Comparison of ENCODE assay signal across 13 mouse cellular contexts in genomic region chr17:36145861-36146156, GRCm38 (mm10). TPM values are rescaled to one million over a fixed set of nuclear protein-coding genes. Genes with fewer than 3 reads are reported as not detected.
DNase-seq lines count a peak whose midpoint lies in the region; ATAC-seq and TF ChIP-seq lines count a peak whose summit lies in the region.
"Not testable (repeated sequence)": the region's sequence is repeated elsewhere in the genome, so short reads cannot be mapped to it uniquely, and the experiment has no call there.
"Had no signal": no experiment of that assay in that cellular context is flagged by ENCODE, and none has a peak within 500 bp of the region (broad histone marks: within the 10 kb centered on the region; RNA-seq: fewer than 3 reads in every experiment).

No protein-coding gene starts in this region.

- not testable (repeated sequence) for H3K27me3 ChIP-seq in E14TG2a.4 (ENCODE audit: insufficient read depth, low read length)
- H3K27me3 ChIP-seq in embryonic facial prominence, embryonic 15.5 days, result peaks cover 55% of the 10 kb centered on the region
- H3K27me3 ChIP-seq in heart, embryonic 10.5 days (ENCODE audit: insufficient read depth, poor library complexity, severe bottlenecking), result peaks cover 69% of the 10 kb centered on the region
- H3K27me3 ChIP-seq in hindbrain, embryonic 14.5 days (ENCODE audit: control insufficient read depth, insufficient read depth, low read length), result peaks cover 48% of the 10 kb centered on the region
- peaks cover 23% of the 10 kb centered on the region for H3K27me3 ChIP-seq in kidney, postnatal 0 days (ENCODE audit: insufficient read depth, low read length)
- H3K27me3 ChIP-seq in liver, embryonic 13.5 days, result peaks cover 68% of the 10 kb centered on the region
- peaks cover 24% of the 10 kb centered on the region for H3K27me3 ChIP-seq in neural tube, embryonic 14.5 days (ENCODE audit: control insufficient read depth, insufficient read depth, low read length)

- H3K4me3 ChIP-seq in E14TG2a.4 (replicated peaks; ENCODE audit: low read length), result peak overlapping the region; percentile 77
- peak overlapping the region; percentile 44 for H3K4me3 ChIP-seq in embryonic facial prominence, embryonic 15.5 days (replicated peaks)
- H3K4me3 ChIP-seq in heart, embryonic 10.5 days, result peak overlapping the region; percentile 53
- peak overlapping the region; percentile 28 for H3K4me3 ChIP-seq in hindbrain, embryonic 14.5 days (replicated peaks; ENCODE audit: low read length)
- H3K4me3 ChIP-seq in kidney, postnatal 0 days (replicated peaks; ENCODE audit: low read depth, low read length), result peak overlapping the region; percentile 45
- H3K4me3 ChIP-seq in liver, embryonic 13.5 days (replicated peaks), result peak overlapping the region; percentile 44
- peak overlapping the region; percentile 24 for H3K4me3 ChIP-seq in neural tube, embryonic 14.5 days (ENCODE audit: low read depth, low read length)

- WGBS in embryonic facial prominence, embryonic 15.5 days, result 0% methylated on average over 13 of the region's 13 CpGs
- WGBS in heart, embryonic 10.5 days, result 1% methylated on average over 13 of the region's 13 CpGs
- WGBS in hindbrain, embryonic 14.5 days, result 2% methylated on average over 13 of the region's 13 CpGs
- 2% methylated on average over 8 of the region's 13 CpGs for WGBS in kidney, postnatal 0 days
- 2% methylated on average over 13 of the region's 13 CpGs for WGBS in liver, embryonic 13.5 days (ENCODE audit: insufficient replicate concordance)
- WGBS in neural tube, embryonic 14.5 days, result 1% methylated on average over 13 of the region's 13 CpGs

- H3K27ac ChIP-seq in embryonic facial prominence, embryonic 15.5 days (replicated peaks); heart, embryonic 10.5 days; hindbrain, embryonic 14.5 days; kidney, postnatal 0 days; liver, embryonic 13.5 days; neural tube, embryonic 14.5 days (ENCODE audit: low read depth, low read length): not testable (repeated sequence)

- H3K4me2 ChIP-seq in embryonic facial prominence, embryonic 15.5 days (replicated peaks), result peak overlapping the region; percentile 65
- H3K4me2 ChIP-seq in hindbrain, embryonic 14.5 days (replicated peaks), result peak overlapping the region; percentile 51
- peak overlapping the region; percentile 59 for H3K4me2 ChIP-seq in kidney, postnatal 0 days (ENCODE audit: low read length)
- peak overlapping the region; percentile 55 for H3K4me2 ChIP-seq in liver, embryonic 13.5 days
- peak overlapping the region; percentile 40 for H3K4me2 ChIP-seq in neural tube, embryonic 14.5 days (ENCODE audit: low read depth, low read length)

- not testable (repeated sequence) for H3K36me3 ChIP-seq in E14TG2a.4 (ENCODE audit: insufficient read depth, low read length); embryonic facial prominence, embryonic 15.5 days; heart, embryonic 10.5 days; hindbrain, embryonic 14.5 days (replicated peaks; ENCODE audit: control insufficient read depth, insufficient read depth); kidney, postnatal 0 days (ENCODE audit: insufficient read depth, low read length); liver, embryonic 13.5 days; neural tube, embryonic 14.5 days (ENCODE audit: control insufficient read depth, insufficient read depth, low read length)

- not testable (repeated sequence) for ATAC-seq in embryonic facial prominence, embryonic 15.5 days (ENCODE audit: insufficient number of reproducible peaks, low FRiP score, low TSS enrichment, low read depth); hindbrain, embryonic 14.5 days (ENCODE audit: low FRiP score); kidney, postnatal 0 days (replicated peaks; ENCODE audit: low FRiP score, low read depth); liver, embryonic 13.5 days (ENCODE audit: low read depth); neural tube, embryonic 14.5 days (ENCODE audit: low read depth)
- ATAC-seq in megakaryocyte-erythroid progenitor cell, adult 5-6 weeks (replicated peaks; ENCODE audit: low FRiP score, low TSS enrichment, poor library complexity, severe bottlenecking), result 0 out of 2 replicates have a peak, but pooled peaks have one; percentile 25

- H3K4me1 ChIP-seq in E14TG2a.4 (replicated peaks; ENCODE audit: low read depth, low read length); heart, embryonic 10.5 days; hindbrain, embryonic 14.5 days (replicated peaks; ENCODE audit: control insufficient read depth, insufficient read depth, low read length); kidney, postnatal 0 days (replicated peaks; ENCODE audit: insufficient read depth, low read length); liver, embryonic 13.5 days (replicated peaks); neural tube, embryonic 14.5 days (ENCODE audit: control insufficient read depth, insufficient read depth, low read length): not testable (repeated sequence)
- H3K4me1 ChIP-seq in embryonic facial prominence, embryonic 15.5 days, result peaks cover 10% of the 10 kb centered on the region

- H3K9me3 ChIP-seq in E14TG2a.4 (ENCODE audit: low read length); embryonic facial prominence, embryonic 15.5 days (replicated peaks); heart, embryonic 10.5 days; hindbrain, embryonic 14.5 days (ENCODE audit: control insufficient read depth, low read length); kidney, postnatal 0 days (replicated peaks; ENCODE audit: low read length); liver, embryonic 13.5 days (replicated peaks); neural tube, embryonic 14.5 days (ENCODE audit: control insufficient read depth, low read length): not testable (repeated sequence)

- not testable (repeated sequence) for H3K9ac ChIP-seq in embryonic facial prominence, embryonic 15.5 days; hindbrain, embryonic 14.5 days; kidney, postnatal 0 days (ENCODE audit: low read depth, low read length); liver, embryonic 13.5 days; neural tube, embryonic 14.5 days (replicated peaks; ENCODE audit: low read depth, low read length)

- TF ChIP-seq CTCF in E14TG2a.4 (conservative IDR thresholded peaks at IDR 0.05; ENCODE audit: low read length); kidney, postnatal 0 days (IDR thresholded peaks at IDR 0.05; ENCODE audit: low read depth): not testable (repeated sequence)

- not testable (repeated sequence) for DNase-seq in heart, embryonic 10.5 days (ENCODE audit: low spot score); hindbrain, embryonic 14.5 days (ENCODE audit: low spot score); kidney, postnatal 0 days (ENCODE audit: low spot score); liver, embryonic 13.5 days

RNA-seq across cellular contexts. Expression of gene Gm7030, which starts 16.6 kb away (rescaled TPM):
- not detected in 2 replicates for polyA plus RNA-seq in embryonic facial prominence, embryonic 15.5 days (2015; fragmentation: Nextera tagmentation; extraction: Ambion mirVana)
- polyA plus RNA-seq in heart, embryonic 10.5 days (2016; fragmentation: Nextera tagmentation; extraction: Ambion mirVana), result not detected in 2 replicates
- not detected in 2 replicates for polyA plus RNA-seq in hindbrain, embryonic 14.5 days (2014; fragmentation: Nextera tagmentation; extraction: Ambion mirVana)
- not detected in 2 replicates for polyA plus RNA-seq in kidney, postnatal 0 days (2015; fragmentation: Nextera tagmentation; extraction: Ambion mirVana)
- polyA plus RNA-seq in liver, embryonic 13.5 days (2015; fragmentation: Nextera tagmentation; extraction: Ambion mirVana), result not detected in 2 replicates
- total RNA-seq in megakaryocyte-erythroid progenitor cell, adult 5-6 weeks (2014; fragmentation: Nextera tagmentation), result not detected in 2 replicates
- not detected in 2 replicates for total RNA-seq in megakaryocyte-erythroid progenitor cell, adult 5-6 weeks (2017)
- polyA plus RNA-seq in neural tube, embryonic 14.5 days (2014; fragmentation: Nextera tagmentation; extraction: Ambion mirVana), result not detected in 2 replicates
- total RNA-seq: MEL had no signal
- polyA plus RNA-seq: activated CD4-positive, CD25-positive, alpha-beta regulatory T cell, adult 4 months; cerebellum, adult 2 months; frontal cortex, adult 2 months; gonadal fat pad, adult 2 months had no signal

RNA-seq across cellular contexts. Expression of gene Gm8909, which starts 22.5 kb away (rescaled TPM):
- 0.33 TPM in 1 of 2 replicates, not detected in the other for polyA plus RNA-seq in embryonic facial prominence, embryonic 15.5 days (2015; fragmentation: Nextera tagmentation; extraction: Ambion mirVana)
- polyA plus RNA-seq in heart, embryonic 10.5 days (2016; fragmentation: Nextera tagmentation; extraction: Ambion mirVana), result 0.40 TPM in 1 of 2 replicates, not detected in the other
- not detected in 2 replicates for polyA plus RNA-seq in hindbrain, embryonic 14.5 days (2014; fragmentation: Nextera tagmentation; extraction: Ambion mirVana)
- polyA plus RNA-seq in kidney, postnatal 0 days (2015; fragmentation: Nextera tagmentation; extraction: Ambion mirVana), result not detected in 2 replicates
- not detected in 2 replicates for polyA plus RNA-seq in liver, embryonic 13.5 days (2015; fragmentation: Nextera tagmentation; extraction: Ambion mirVana)
- not detected in 2 replicates for total RNA-seq in megakaryocyte-erythroid progenitor cell, adult 5-6 weeks (2014; fragmentation: Nextera tagmentation)
- not detected in 2 replicates for total RNA-seq in megakaryocyte-erythroid progenitor cell, adult 5-6 weeks (2017)
- polyA plus RNA-seq in neural tube, embryonic 14.5 days (2014; fragmentation: Nextera tagmentation; extraction: Ambion mirVana), result not detected in 2 replicates
- total RNA-seq: MEL had no signal
- polyA plus RNA-seq: cerebellum, adult 2 months; frontal cortex, adult 2 months had no signal

RNA-seq across cellular contexts. Expression of gene Gm19684, which starts 24.3 kb away (rescaled TPM):
- not detected in 2 replicates for polyA plus RNA-seq in embryonic facial prominence, embryonic 15.5 days (2015; fragmentation: Nextera tagmentation; extraction: Ambion mirVana)
- polyA plus RNA-seq in heart, embryonic 10.5 days (2016; fragmentation: Nextera tagmentation; extraction: Ambion mirVana), result not detected in 2 replicates
- not detected in 2 replicates for polyA plus RNA-seq in hindbrain, embryonic 14.5 days (2014; fragmentation: Nextera tagmentation; extraction: Ambion mirVana)
- not detected in 2 replicates for polyA plus RNA-seq in kidney, postnatal 0 days (2015; fragmentation: Nextera tagmentation; extraction: Ambion mirVana)
- polyA plus RNA-seq in liver, embryonic 13.5 days (2015; fragmentation: Nextera tagmentation; extraction: Ambion mirVana), result not detected in 2 replicates
- total RNA-seq in megakaryocyte-erythroid progenitor cell, adult 5-6 weeks (2014; fragmentation: Nextera tagmentation), result 0.22 and 1.5 TPM in 2 replicates
- 0.38 TPM in 1 of 2 replicates, not detected in the other for total RNA-seq in megakaryocyte-erythroid progenitor cell, adult 5-6 weeks (2017)
- not detected in 2 replicates for polyA plus RNA-seq in neural tube, embryonic 14.5 days (2014; fragmentation: Nextera tagmentation; extraction: Ambion mirVana)
- total RNA-seq: MEL had no signal
- polyA plus RNA-seq: cerebellum, adult 2 months had no signal

RNA-seq across cellular contexts. Expression of gene H2-T3, which starts 44.3 kb away (rescaled TPM):
- not detected in 2 replicates for polyA plus RNA-seq in embryonic facial prominence, embryonic 15.5 days (2015; fragmentation: Nextera tagmentation; extraction: Ambion mirVana)
- polyA plus RNA-seq in heart, embryonic 10.5 days (2016; fragmentation: Nextera tagmentation; extraction: Ambion mirVana), result not detected in 2 replicates
- not detected in 2 replicates for polyA plus RNA-seq in hindbrain, embryonic 14.5 days (2014; fragmentation: Nextera tagmentation; extraction: Ambion mirVana)
- not detected in 2 replicates for polyA plus RNA-seq in kidney, postnatal 0 days (2015; fragmentation: Nextera tagmentation; extraction: Ambion mirVana)
- not detected in 2 replicates for polyA plus RNA-seq in liver, embryonic 13.5 days (2015; fragmentation: Nextera tagmentation; extraction: Ambion mirVana)
- not detected in 2 replicates for total RNA-seq in megakaryocyte-erythroid progenitor cell, adult 5-6 weeks (2014; fragmentation: Nextera tagmentation)
- total RNA-seq in megakaryocyte-erythroid progenitor cell, adult 5-6 weeks (2017), result not detected in 2 replicates
- not detected in 2 replicates for polyA plus RNA-seq in neural tube, embryonic 14.5 days (2014; fragmentation: Nextera tagmentation; extraction: Ambion mirVana)
- total RNA-seq: MEL had no signal
- polyA plus RNA-seq: cerebellum, adult 2 months; frontal cortex, adult 2 months; gonadal fat pad, adult 2 months had no signal

Comparison
In these comparisons a context has a peak if more than half of its experiments do, and no peak if none do; other contexts are left out.
1. H3K4me3 ChIP-seq: peak in every context shown above with its lines; median percentile 77 in E14TG2a.4; 53 in heart, embryonic 10.5 days; 45 in kidney, postnatal 0 days; 44 in embryonic facial prominence, embryonic 15.5 days; 44 in liver, embryonic 13.5 days; 28 in hindbrain, embryonic 14.5 days; 24 in neural tube, embryonic 14.5 days.